Mouse (Mus musculus) stomach, postnatal 0 days (tissue): ENCODE results near the gene Gpr55.

Experiments used
- CTCF ChIP-seq: IDR thresholded peaks from 2 replicates; pipeline ENCODE4 v1.5.1; 2016; ENCODE audit warnings: antibody characterized with exemption, low read depth, mild to moderate bottlenecking, moderate library complexity
- EP300 ChIP-seq: optimal IDR thresholded peaks from 2 replicates; pipeline ENCODE3; 2016; ENCODE audit warnings: antibody characterized with exemption

DNA sequence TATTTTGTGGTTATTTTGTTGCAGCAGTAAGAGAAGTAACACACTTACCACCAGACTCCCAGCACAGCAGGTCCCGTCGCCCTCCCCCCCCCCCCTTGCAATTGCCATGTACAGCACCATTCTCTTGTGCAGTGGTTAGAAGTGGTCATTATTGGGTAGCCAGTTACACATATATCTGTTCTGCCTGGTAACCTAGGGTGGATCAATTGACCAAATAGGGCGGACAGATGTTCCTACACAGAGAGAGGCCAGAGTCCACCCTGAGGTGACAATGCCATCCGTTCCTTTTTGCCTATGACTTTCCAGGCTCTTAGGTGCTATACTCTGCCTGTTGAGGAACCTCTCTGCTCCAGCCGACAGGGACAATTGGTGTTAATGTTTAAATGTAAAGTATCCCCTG is 35.6 kb downstream of the Gpr55 start:
- TF ChIP-seq CTCF: no peak
- TF ChIP-seq EP300: no peak
